Mouse (Mus musculus) neural tube, embryonic 12.5 days (tissue): Measurements from ENCODE around the gene Kcnq1. TPM values are rescaled to one million over a fixed set of nuclear protein-coding genes. Genes with fewer than 3 reads are reported as not detected.

Experiments
- ATAC-seq: fragments of 200-750 bp; cut with Nextera tagmentation; 2 replicates; pipeline ENCODE4 v1.8.0; 2017; ENCODE audit warnings: low read depth, mild to moderate bottlenecking, moderate TSS enrichment, moderate library complexity; ENCODE audit not compliant: low FRiP score
- H3K27ac ChIP-seq: fragments of 300-500 bp; sonication (generic); 2 replicates; pipeline ENCODE4 v1.5.1; 2016
- H3K27me3 ChIP-seq: fragments of 300-500 bp; sonication (generic); replicated peaks from 2 replicates; pipeline ENCODE4 v1.6.1; 2016; ENCODE audit warnings: mild to moderate bottlenecking
- H3K36me3 ChIP-seq: fragments of 300-500 bp; sonication (generic); 2 replicates; pipeline ENCODE4 v1.6.1; 2016; ENCODE audit warnings: mild to moderate bottlenecking
- H3K4me1 ChIP-seq: fragments of 300-500 bp; sonication (generic); 2 replicates; pipeline ENCODE4 v1.6.1; 2016
- H3K4me2 ChIP-seq: fragments of 300-500 bp; sonication (generic); replicated peaks from 2 replicates; pipeline ENCODE4 v1.6.1; 2016; ENCODE audit warnings: mild to moderate bottlenecking
- H3K4me3 ChIP-seq: fragments of 300-500 bp; sonication (generic); 2 replicates; pipeline ENCODE4 v1.5.1; 2016
- H3K9ac ChIP-seq: fragments of 300-500 bp; sonication (generic); 2 replicates; pipeline ENCODE4 v1.6.1; 2016; ENCODE audit warnings: mild to moderate bottlenecking
- H3K9me3 ChIP-seq: fragments of 300-500 bp; sonication (generic); 2 replicates; pipeline ENCODE4 v1.6.1; 2016; ENCODE audit warnings: mild to moderate bottlenecking
- WGBS: fragments of 180-500 bp; shearing (Covaris S2); methylation state at CpG from one replicate; pipeline ENCODE4 v1.1.7; 2016; 5-methylcytosine and 5-hydroxymethylcytosine counted together
- polyA plus RNA-seq: library from polyadenylated mRNA; unstranded; fragments of >200 nt; fragmentation: Nextera tagmentation; extraction: Ambion mirVana; gene quantifications from 2 replicates; pipeline ENCODE4 v1.2.1, GENCODE M21; 2016

Kcnq1 gene
- polyA plus RNA-seq, 1 experiment from 2014 or later, result 0.99 TPM

- Histone ChIP-seq H3K4me2 (no peak overlapping the region), H3K9ac (no peak overlapping the region), H3K9me3 (no peaks in the 10 kb centered on the region), H3K36me3 (no peaks in the 10 kb centered on the region), H3K27me3 (no peaks in the 10 kb centered on the region), H3K27ac (no peak overlapping the region), H3K4me1 (0 out of 2 replicates have a peak, but pooled peaks cover 4% of the 10 kb centered on the region), H3K4me3 (no peak overlapping the region)
- 75% methylated on average over 20 of the region's 20 CpGs for WGBS
- no peak for ATAC-seq
Observed at GRCm38 (mm10) chr7:143367366-143368266, 261.5 kb downstream of the Kcnq1 start.

GRCm38 (mm10) chr7:143368267-143368643 lies 262.1 kb downstream of the Kcnq1 start:
- Histone ChIP-seq H3K9me3 (no peaks in the 10 kb centered on the region), H3K27ac (no peak overlapping the region), H3K9ac (no peak overlapping the region), H3K4me1 (0 out of 2 replicates have a peak, but pooled peaks cover 4% of the 10 kb centered on the region), H3K4me2 (no peak overlapping the region), H3K36me3 (no peaks in the 10 kb centered on the region), H3K27me3 (no peaks in the 10 kb centered on the region), H3K4me3 (no peak overlapping the region)
- no peak for ATAC-seq
- 65% methylated on average over 7 of the region's 7 CpGs for WGBS

GRCm38 (mm10) chr7:143371336-143371735 lies 265.2 kb downstream of the Kcnq1 start:
- H3K9me3 ChIP-seq, result no peaks in the 10 kb centered on the region
- H3K4me2 ChIP-seq, result no peak overlapping the region
- H3K36me3 ChIP-seq, result no peaks in the 10 kb centered on the region
- ATAC-seq, result no peak
- H3K27ac ChIP-seq, result no peak overlapping the region
- no peak overlapping the region for H3K4me3 ChIP-seq
- 88% methylated on average over 2 of the region's 2 CpGs for WGBS
- no peaks in the 10 kb centered on the region for H3K27me3 ChIP-seq
- 0 out of 2 replicates have a peak, but pooled peaks cover 4% of the 10 kb centered on the region for H3K4me1 ChIP-seq
- no peak overlapping the region for H3K9ac ChIP-seq

GRCm38 (mm10) chr7:143373265-143373664 lies 267.1 kb downstream of the Kcnq1 start:
- 83% methylated on average over 3 of the region's 3 CpGs for WGBS

GRCm38 (mm10) chr7:143375945-143376344 lies 269.8 kb downstream of the Kcnq1 start:
- 80% methylated on average over 16 of the region's 16 CpGs for WGBS

More at GRCm38 (mm10) chr7:143373265-143373664, 267.1 kb downstream of the Kcnq1 start:
- ATAC-seq, result no peak
- no peak overlapping the region for H3K9ac ChIP-seq
- no peak overlapping the region for H3K4me3 ChIP-seq
- no peaks in the 10 kb centered on the region for H3K27me3 ChIP-seq
- H3K4me1 ChIP-seq, result no peaks in the 10 kb centered on the region
- no peaks in the 10 kb centered on the region for H3K9me3 ChIP-seq
- no peak overlapping the region for H3K27ac ChIP-seq
- no peak overlapping the region for H3K4me2 ChIP-seq
- no peaks in the 10 kb centered on the region for H3K36me3 ChIP-seq

GRCm38 (mm10) chr7:143380466-143381073 lies 274.4 kb downstream of the Kcnq1 start:
- no peak overlapping the region for H3K4me3 ChIP-seq
- no peak for ATAC-seq
- WGBS, result 45% methylated on average over 20 of the region's 20 CpGs
- no peak overlapping the region for H3K4me2 ChIP-seq
- H3K36me3 ChIP-seq, result no peaks in the 10 kb centered on the region
- H3K9ac ChIP-seq, result no peak overlapping the region
- no peaks in the 10 kb centered on the region for H3K27me3 ChIP-seq
- no peaks in the 10 kb centered on the region for H3K9me3 ChIP-seq
- no peak overlapping the region for H3K27ac ChIP-seq
- peaks cover 13% of the 10 kb centered on the region for H3K4me1 ChIP-seq

More at GRCm38 (mm10) chr7:143375945-143376344, 269.8 kb downstream of the Kcnq1 start:
- H3K9me3 ChIP-seq, result no peaks in the 10 kb centered on the region
- no peaks in the 10 kb centered on the region for H3K36me3 ChIP-seq
- no peak overlapping the region for H3K9ac ChIP-seq
- no peak overlapping the region for H3K27ac ChIP-seq
- no peak for ATAC-seq
- H3K4me2 ChIP-seq, result no peak overlapping the region
- H3K4me1 ChIP-seq, result peaks cover 7% of the 10 kb centered on the region
- H3K27me3 ChIP-seq, result no peaks in the 10 kb centered on the region
- H3K4me3 ChIP-seq, result no peak overlapping the region

- Histone ChIP-seq H3K9me3 (no peaks in the 10 kb centered on the region), H3K27ac (no peak overlapping the region), H3K9ac (no peak overlapping the region), H3K4me1 (peaks cover 36% of the 10 kb centered on the region), H3K27me3 (no peaks in the 10 kb centered on the region), H3K36me3 (no peaks in the 10 kb centered on the region), H3K4me3 (no peak overlapping the region), H3K4me2 (no peak overlapping the region)
- 0 out of 2 replicates have a peak, but pooled peaks have one; percentile 30 for ATAC-seq
- 17% methylated on average over 1 of the region's 1 CpGs for WGBS
Observed at GRCm38 (mm10) chr7:143386632-143387031, 280.5 kb downstream of the Kcnq1 start.

- 47% methylated on average over 27 of the region's 27 CpGs for WGBS
- H3K9ac ChIP-seq, result no peak overlapping the region
Observed at GRCm38 (mm10) chr7:143388783-143389695, 282.9 kb downstream of the Kcnq1 start.

GRCm38 (mm10) chr7:143389860-143390259 lies 283.7 kb downstream of the Kcnq1 start:
- Histone ChIP-seq H3K4me2 (0 out of 2 replicates have a peak overlapping the region, but pooled peaks have one; percentile 24), H3K9ac (no peak overlapping the region), H3K9me3 (peaks cover 3% of the 10 kb centered on the region; the same call in 1 of the 2 replicates), H3K27me3 (no peaks in the 10 kb centered on the region), H3K4me1 (peaks cover 36% of the 10 kb centered on the region), H3K36me3 (no peaks in the 10 kb centered on the region), H3K4me3 (no peak overlapping the region), H3K27ac (no peak overlapping the region)
- ATAC-seq, result no peak
- WGBS, result 74% methylated on average over 2 of the region's 2 CpGs

More at GRCm38 (mm10) chr7:143388783-143389695, 282.9 kb downstream of the Kcnq1 start:
- Histone ChIP-seq H3K27me3 (no peaks in the 10 kb centered on the region), H3K4me1 (peaks cover 36% of the 10 kb centered on the region), H3K4me3 (no peak overlapping the region), H3K9me3 (peaks cover 3% of the 10 kb centered on the region; the same call in 1 of the 2 replicates), H3K36me3 (no peaks in the 10 kb centered on the region), H3K4me2 (peak overlapping the region; percentile 24), H3K27ac (no peak overlapping the region)
- ATAC-seq, result peak; percentile 72

GRCm38 (mm10) chr7:143390277-143390948 lies 284.3 kb downstream of the Kcnq1 start:
- Histone ChIP-seq H3K36me3 (no peaks in the 10 kb centered on the region), H3K4me3 (no peak overlapping the region), H3K27me3 (no peaks in the 10 kb centered on the region), H3K4me2 (no peak overlapping the region), H3K9ac (no peak overlapping the region), H3K4me1 (peaks cover 34% of the 10 kb centered on the region), H3K27ac (no peak overlapping the region), H3K9me3 (peaks cover 3% of the 10 kb centered on the region; the same call in 1 of the 2 replicates)
- WGBS, result 84% methylated on average over 12 of the region's 12 CpGs
- ATAC-seq, result no peak

GRCm38 (mm10) chr7:143395113-143395563 lies 289.0 kb downstream of the Kcnq1 start:
- WGBS, result 80% methylated on average over 9 of the region's 9 CpGs
- Histone ChIP-seq H3K4me2 (no peak overlapping the region), H3K4me3 (no peak overlapping the region), H3K9me3 (peaks cover 3% of the 10 kb centered on the region; the same call in 1 of the 2 replicates), H3K27me3 (no peaks in the 10 kb centered on the region), H3K4me1 (peaks cover 4% of the 10 kb centered on the region), H3K36me3 (no peaks in the 10 kb centered on the region), H3K27ac (no peak overlapping the region), H3K9ac (no peak overlapping the region)
- no peak for ATAC-seq
